Mouse (Mus musculus) G1E-ER4 (cell line): ENCODE data around the gene Kcnq2. TPM values are rescaled to one million over a fixed set of nuclear protein-coding genes. Genes with fewer than 3 reads are reported as not detected.

Experiments used
- GATA1 ChIP-seq: IDR thresholded peaks from one replicate; pipeline ENCODE4 v1.8.0; 2012; ENCODE audit warnings: low read length, inconsistent platforms
- polyA plus RNA-seq: library from polyadenylated mRNA; stranded (reverse); fragments of >175 nt; gene quantifications from 2 replicates; pipeline ENCODE4 v1.2.3, GENCODE M21; 2012

Gene Kcnq2
- polyA plus RNA-seq, 1 experiment: not detected

- TF ChIP-seq GATA1: no peak
Observed at GRCm38 (mm10) chr2:181039356-181039680, 95.8 kb downstream of the Kcnq2 start.

- no peak for TF ChIP-seq GATA1
Observed at GRCm38 (mm10) chr2:181038644-181039355, 96.3 kb downstream of the Kcnq2 start.

GRCm38 (mm10) chr2:181036561-181036960 lies 98.5 kb downstream of the Kcnq2 start:
- no peak for TF ChIP-seq GATA1

GRCm38 (mm10) chr2:181035186-181035585 lies 99.9 kb downstream of the Kcnq2 start:
- no peak for TF ChIP-seq GATA1

- TF ChIP-seq GATA1: no peak
Observed at GRCm38 (mm10) chr2:181033310-181033709, 101.8 kb downstream of the Kcnq2 start.

GRCm38 (mm10) chr2:181032407-181032806 lies 102.7 kb downstream of the Kcnq2 start:
- TF ChIP-seq GATA1: no peak

GRCm38 (mm10) chr2:181031406-181031934 lies 103.6 kb downstream of the Kcnq2 start:
- no peak for TF ChIP-seq GATA1

Other genes with a start within 250 kb of the Kcnq2 start
- gene Ythdf1, start 214.4 kb downstream of the Kcnq2 start, polyA plus RNA-seq: 94.3 and 123 TPM in 2 replicates
- not detected in 2 replicates for gene Birc7, start 206.3 kb downstream of the Kcnq2 start, polyA plus RNA-seq
- gene Nkain4, start 180.6 kb downstream of the Kcnq2 start, polyA plus RNA-seq: not detected in 2 replicates
- gene Arfgap1, start 168.1 kb downstream of the Kcnq2 start, polyA plus RNA-seq: 31.0 and 35.0 TPM in 2 replicates
- 0.52 and 0.57 TPM in 2 replicates for gene Col20a1, start 148.8 kb downstream of the Kcnq2 start, polyA plus RNA-seq
- not detected in 2 replicates for gene Chrna4, start 91.8 kb downstream of the Kcnq2 start, polyA plus RNA-seq
- gene Eef1a2, start 21.7 kb upstream of the Kcnq2 start, polyA plus RNA-seq: not detected in 2 replicates
- gene Ppdpf, start 51.9 kb upstream of the Kcnq2 start, polyA plus RNA-seq: 208 and 260 TPM in 2 replicates
- not detected in 2 replicates for gene Ptk6, start 67.5 kb upstream of the Kcnq2 start, polyA plus RNA-seq
- not detected in 2 replicates for gene Srms, start 77.9 kb upstream of the Kcnq2 start, polyA plus RNA-seq
- not detected in 2 replicates for gene Fndc11, start 84.7 kb upstream of the Kcnq2 start, polyA plus RNA-seq
- 12.4 and 14.2 TPM in 2 replicates for gene Helz2, start 106.7 kb upstream of the Kcnq2 start, polyA plus RNA-seq
- 10.8 and 19.1 TPM in 2 replicates for gene Gmeb2, start 152.7 kb upstream of the Kcnq2 start, polyA plus RNA-seq
- gene Stmn3, start 179.2 kb upstream of the Kcnq2 start, polyA plus RNA-seq: not detected in 2 replicates
- gene Rtel1, start 184.4 kb upstream of the Kcnq2 start, polyA plus RNA-seq: 25.1 and 35.5 TPM in 2 replicates
- gene Zgpat, start 229.6 kb upstream of the Kcnq2 start, polyA plus RNA-seq: 36.5 and 42.9 TPM in 2 replicates
- gene Arfrp1, start 230.1 kb upstream of the Kcnq2 start, polyA plus RNA-seq: 21.7 and 25.2 TPM in 2 replicates
- 17.7 and 30.2 TPM in 2 replicates for gene Lime1, start 244.8 kb upstream of the Kcnq2 start, polyA plus RNA-seq